Mouse (Mus musculus) left cerebral cortex, postnatal 36 days (tissue): ENCODE results near the gene Gpc6. TPM values are rescaled to one million over a fixed set of nuclear protein-coding genes. Genes with fewer than 3 reads are reported as not detected.

Experiments used
- DNase-seq, 2 experiments: peaks; one replicate each; pipeline ENCODE4 v3.0.0; 2021 to 2022; ENCODE audit warnings: low spot score in 2 of 2, mixed read lengths in 1 of 2
- intact Hi-C: fragments of 180-260 bp; cut with DNase I; formaldehyde crosslinking; loops from one replicate; pipeline ENCODE4 v1.15.1; 2025
- total RNA-seq, 2 experiments: library from RNA; stranded (reverse); gene quantifications; 2 replicates each; pipeline ENCODE4 v1.2.3; 2021

Gene Gpc6
- total RNA-seq, 2 experiments from 2014 or later, result 15.5 to 16.2 TPM

DNA sequence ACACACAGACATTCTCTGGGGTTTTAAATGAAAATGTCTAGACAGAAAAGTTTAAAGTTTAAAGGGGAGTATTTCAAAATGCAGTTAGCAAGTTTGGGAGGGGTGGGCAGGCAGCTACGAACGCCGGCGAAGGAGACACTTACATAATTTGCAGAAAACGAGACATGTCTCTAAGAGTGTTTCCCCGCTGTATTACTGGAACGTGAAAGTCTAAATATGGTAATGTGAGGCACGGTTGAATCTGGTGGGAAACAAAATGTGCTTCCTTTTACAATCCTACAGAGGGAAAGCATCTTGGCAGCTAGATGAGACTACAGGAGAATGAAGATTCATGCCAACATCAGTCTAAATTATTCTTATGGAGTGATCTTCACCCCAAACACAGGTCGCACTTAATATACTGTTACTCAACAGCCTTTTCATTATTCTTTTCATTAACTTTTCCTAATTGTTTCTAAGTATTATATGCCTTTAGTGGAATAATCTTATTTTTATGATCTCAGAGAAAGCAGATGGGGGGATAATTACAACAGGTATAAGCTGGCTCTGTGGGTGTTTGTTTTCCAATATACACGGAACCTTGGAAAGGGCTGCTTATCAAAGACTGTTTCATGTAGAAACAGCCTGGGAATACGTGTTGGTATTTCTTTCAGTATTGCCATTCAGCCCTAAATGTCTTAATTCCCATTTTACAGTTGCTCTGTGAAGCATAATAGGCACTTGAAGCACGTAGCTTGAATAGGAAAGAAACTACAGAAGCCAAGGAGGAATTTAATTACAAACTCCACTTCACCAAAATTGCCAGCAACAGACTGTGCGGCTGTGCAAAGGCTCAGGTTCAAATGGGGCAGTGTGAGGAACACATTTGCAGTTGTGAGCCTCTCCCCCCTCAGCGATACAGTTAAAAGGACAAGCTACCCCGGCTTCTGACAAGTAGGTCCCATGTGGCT, 885.5 kb downstream of the Gpc6 start:
- intact Hi-C loops, result no loop called here
- peak in 1 of 2 experiments; percentile 17 for DNase-seq

GRCm38 (mm10) chr14:117813473-117813872, 888.4 kb downstream of the Gpc6 start:
- peak; percentile 37 to 51 for DNase-seq
- intact Hi-C loops, result no loop called here

- intact Hi-C loops, result no loop called here
- no peak for DNase-seq
Measured at GRCm38 (mm10) chr14:117816008-117816407, 890.9 kb downstream of the Gpc6 start.

GRCm38 (mm10) chr14:117816706-117817105, 891.6 kb downstream of the Gpc6 start:
- intact Hi-C loops, result no loop called here
- no peak for DNase-seq

DNA sequence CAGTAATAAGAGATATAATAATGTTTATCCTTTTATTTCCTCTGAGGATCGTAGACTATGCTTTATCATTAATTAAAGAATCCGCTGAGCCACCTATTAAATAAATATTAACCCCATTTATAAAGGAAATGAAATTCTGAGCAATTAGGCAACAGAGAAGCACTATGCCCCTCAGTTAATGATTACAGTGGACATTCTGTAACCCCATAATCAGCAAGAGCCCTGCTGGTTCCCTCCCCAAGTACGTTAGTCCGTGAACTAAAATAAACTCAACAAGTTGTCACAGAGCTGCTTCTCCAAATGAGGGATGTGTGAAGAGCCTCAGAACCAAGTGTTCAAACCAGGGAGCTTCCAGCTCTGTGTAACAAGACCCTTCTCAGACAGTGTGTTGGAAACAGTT, 892.1 kb downstream of the Gpc6 start:
- intact Hi-C loops, result no loop called here
- DNase-seq, result no peak

- intact Hi-C loops, result no loop called here
Measured at GRCm38 (mm10) chr14:117824491-117824890, 899.4 kb downstream of the Gpc6 start.

GRCm38 (mm10) chr14:117826294-117827046, 901.4 kb downstream of the Gpc6 start:
- intact Hi-C loops, result no loop called here
- DNase-seq, result no peak

More at GRCm38 (mm10) chr14:117824491-117824890, 899.4 kb downstream of the Gpc6 start:
- no peak for DNase-seq

DNA sequence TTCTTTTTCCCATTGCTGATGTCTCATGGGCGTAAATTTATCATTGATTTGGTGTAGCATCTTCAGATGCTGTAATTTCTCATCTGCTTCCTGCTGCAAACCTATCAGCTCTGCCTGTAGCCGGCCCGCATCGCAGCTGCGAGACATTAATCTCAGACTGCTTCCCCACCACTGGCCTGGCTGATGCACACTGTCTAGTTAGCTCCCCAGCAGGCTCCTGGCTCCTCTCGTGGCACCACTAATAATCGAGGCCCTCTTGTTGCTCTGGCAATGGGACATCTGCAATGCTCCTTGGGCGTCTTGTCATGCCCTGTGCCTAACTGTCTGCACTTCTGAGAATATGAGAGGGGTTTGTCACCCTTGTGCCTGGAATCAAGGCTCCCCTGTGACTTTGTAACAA, 906.2 kb downstream of the Gpc6 start:
- intact Hi-C loops, result no loop called here
- DNase-seq, result no peak

DNA sequence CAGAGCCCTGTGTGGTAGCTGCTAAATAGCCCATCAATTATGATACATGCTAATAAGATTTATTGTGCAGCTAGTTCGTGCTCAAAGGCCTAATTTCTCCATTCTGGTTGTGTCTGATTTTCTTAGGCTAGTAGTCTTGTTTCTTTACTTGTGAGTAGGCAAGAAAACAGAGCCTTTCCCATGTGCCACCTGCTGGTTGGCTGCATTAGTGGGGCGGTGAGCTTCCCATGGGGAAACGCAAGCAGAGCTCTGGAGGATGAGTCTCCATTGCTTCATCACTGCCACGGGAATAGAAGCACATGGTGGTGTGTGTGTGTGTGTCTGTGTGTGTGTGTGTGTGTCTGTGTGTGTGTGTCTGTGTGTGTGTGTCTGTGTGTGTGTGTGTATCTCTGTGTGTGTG, 906.6 kb downstream of the Gpc6 start:
- intact Hi-C loops, result no loop called here
- DNase-seq, result peak; percentile 19 to 45

GRCm38 (mm10) chr14:117835506-117835905, 910.4 kb downstream of the Gpc6 start:
- intact Hi-C loops, result no loop called here

GRCm38 (mm10) chr14:117837021-117837420, 911.9 kb downstream of the Gpc6 start:
- intact Hi-C loops, result no loop called here
- DNase-seq, result no peak

More at GRCm38 (mm10) chr14:117835506-117835905, 910.4 kb downstream of the Gpc6 start:
- DNase-seq, result no peak

DNA sequence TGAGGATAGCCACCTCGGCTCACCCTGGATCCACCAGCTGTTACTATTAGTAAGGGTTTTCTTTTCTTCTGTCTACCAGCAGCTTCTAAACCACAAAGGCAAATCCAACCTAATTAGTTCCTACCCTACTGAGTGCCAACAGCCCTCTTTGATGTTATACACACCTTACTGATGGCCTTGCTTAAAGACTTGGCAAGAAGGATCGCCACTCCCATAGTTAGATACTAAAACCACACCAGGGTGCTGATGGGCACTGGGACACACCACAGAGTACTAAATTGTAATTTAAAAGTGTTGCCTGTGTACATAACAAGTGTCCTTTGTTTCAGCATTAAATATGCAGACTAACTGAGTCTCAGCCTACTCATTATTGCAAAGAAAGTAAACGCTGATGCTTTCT, 912.6 kb downstream of the Gpc6 start:
- no peak for DNase-seq
- intact Hi-C loops, result no loop called here

DNA sequence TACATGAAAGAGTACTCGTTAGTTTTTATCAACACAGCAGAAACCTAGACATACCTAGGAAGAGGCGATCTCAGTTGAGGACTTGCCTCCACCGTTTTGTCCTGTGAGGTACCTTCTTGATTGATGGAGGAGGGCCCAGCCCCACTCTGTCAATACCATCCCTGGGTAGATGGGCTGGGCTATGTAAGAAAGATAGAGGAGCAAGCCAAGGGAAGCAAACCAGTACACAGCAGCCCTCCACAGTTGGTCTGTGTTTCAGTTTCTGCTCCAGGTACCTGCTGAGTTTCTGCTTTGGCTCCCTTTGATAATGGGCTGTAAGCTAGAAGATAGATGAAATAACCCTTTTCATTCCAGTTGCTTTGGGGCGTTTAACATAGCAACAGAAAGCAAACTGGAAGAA, 916.1 kb downstream of the Gpc6 start:
- no peak for DNase-seq
- intact Hi-C loops, result no loop called here

GRCm38 (mm10) chr14:117841797-117842553, 916.9 kb downstream of the Gpc6 start:
- intact Hi-C loops, result no loop called here
- DNase-seq, result no peak

DNA sequence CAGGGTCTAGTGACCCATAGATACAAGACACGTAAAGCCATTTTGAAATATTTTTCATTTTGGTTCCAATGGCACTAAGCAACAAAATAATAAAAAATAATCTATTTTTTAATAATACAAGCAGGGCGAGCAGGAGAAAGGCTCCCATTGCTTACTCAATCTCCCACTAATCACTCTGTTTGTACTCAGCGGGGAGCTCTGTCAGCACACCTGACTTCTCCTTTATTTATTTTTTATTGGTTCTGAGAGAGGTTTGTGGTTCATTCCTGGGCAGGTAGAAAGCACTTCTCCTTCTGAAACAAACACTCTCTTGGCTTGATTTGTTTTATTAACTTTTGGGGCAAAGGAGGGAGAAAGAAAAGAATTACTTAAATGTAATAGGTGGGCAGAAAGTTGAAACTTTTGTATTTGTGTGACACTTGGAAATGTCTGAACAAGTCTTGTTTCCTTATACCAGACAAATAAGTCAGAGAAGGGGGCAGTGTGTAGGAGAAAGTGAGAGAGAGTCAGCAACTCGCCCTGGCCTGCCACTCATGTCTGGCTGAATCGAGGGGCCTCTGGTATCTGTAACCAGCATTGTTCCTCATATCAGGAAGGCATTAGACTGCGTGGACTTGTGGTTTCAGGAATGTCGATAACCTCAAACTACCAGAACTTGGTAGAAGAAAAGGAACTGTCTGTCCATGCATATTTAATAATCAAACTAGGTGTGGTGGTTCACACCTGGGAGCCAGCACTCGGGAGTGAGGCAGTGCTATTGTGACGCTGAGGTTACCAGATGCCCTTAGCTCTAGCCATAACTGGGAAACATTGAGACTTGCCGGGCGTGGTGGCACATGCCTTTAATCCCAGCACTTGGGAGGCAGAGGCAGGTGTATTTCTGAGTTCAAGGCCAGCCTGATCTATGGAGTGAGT, 924.7 kb downstream of the Gpc6 start:
- intact Hi-C loops, result no loop called here
- DNase-seq, result no peak

DNA sequence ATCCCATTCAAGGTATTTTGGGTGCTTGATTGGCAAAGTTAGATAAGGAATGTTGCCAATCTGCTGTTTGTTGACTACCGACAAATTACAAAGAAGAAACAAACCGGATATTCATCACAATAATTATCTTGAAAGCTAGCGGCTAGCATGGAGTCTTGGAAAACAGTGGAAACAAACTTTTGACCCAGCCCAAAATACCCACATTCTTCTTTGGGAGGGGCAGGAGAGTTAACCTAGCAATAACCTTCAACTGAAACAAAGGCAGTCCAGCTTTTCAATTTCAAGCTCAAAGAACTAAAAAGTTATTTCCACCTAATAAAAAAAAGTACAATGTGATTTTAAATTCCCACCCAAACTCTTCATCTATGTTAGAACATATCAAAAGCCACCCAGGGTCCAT, 927.2 kb downstream of the Gpc6 start:
- no peak for DNase-seq
- intact Hi-C loops, result no loop called here

DNA sequence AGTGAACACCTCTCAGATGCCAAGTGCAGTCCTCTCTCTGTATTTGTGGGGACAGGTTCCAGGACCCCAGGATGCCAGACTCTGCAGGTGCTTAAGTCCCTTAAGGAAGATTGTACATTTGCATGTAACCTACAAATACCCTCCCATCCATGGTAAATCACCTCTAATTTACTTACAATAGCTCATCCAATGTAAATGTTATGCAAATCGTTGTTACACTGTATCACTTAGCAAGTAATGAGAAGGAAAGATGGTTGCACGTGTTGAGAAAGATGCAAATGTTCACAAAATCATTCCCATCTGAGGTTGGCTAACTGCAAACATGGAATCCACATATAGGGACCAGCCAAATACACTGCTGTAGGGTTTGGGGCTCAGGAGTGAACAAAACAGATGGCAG, 927.7 kb downstream of the Gpc6 start:
- intact Hi-C loops, result no loop called here
- DNase-seq, result no peak

DNA sequence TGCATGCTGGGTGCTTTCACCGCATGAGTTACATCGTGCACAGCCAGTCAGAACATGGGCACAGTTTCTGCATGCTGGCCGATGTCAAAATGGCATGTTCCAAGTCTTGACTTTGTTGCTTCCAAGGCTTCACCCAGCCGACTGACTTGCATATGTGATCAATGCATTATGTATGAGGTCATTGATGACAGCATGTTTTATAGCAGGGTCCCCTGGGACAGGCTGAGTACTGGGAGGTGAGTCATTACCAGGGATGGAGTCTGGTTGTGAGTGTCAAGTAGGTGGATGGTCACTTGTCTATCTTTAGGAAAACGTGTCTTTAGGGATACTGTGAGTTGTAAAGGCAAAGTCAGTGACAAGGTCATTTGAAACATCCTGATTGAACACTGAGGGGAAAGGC, 929.4 kb downstream of the Gpc6 start:
- intact Hi-C loops, result no loop called here
- DNase-seq, result no peak

- intact Hi-C loops, result no loop called here
- no peak for DNase-seq
Measured at GRCm38 (mm10) chr14:117871268-117871667, 946.2 kb downstream of the Gpc6 start.
